Mouse (Mus musculus): Measurements from ENCODE around the gene Adh4.

DNA sequence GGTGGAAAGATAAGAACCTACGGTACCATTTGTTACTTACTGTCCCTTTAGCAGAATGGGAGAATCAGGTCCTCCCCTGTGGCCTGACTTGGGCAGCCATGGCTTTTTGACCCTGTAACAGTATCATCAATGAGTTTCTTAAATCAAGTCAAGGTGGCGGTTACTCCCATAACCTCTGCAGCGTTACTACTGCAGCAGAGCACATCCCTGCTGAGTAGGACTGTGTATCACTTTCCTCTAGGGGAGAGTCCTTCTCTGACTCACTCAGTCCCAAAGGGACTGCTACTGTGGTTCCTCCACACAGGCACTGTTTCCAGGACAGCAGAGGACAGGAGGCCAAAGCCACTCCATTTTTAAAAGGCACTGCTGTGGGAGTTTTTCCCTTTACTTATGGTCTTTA lies 55.8 kb downstream of the Adh4 start:
- TF ChIP-seq CTCF (IDR thresholded peaks at IDR 0.05; ENCODE audit: low read depth, low read length) (no peak), POLR2A (IDR thresholded peaks at IDR 0.05; ENCODE audit: borderline replicate concordance, low read depth, low read length) (no peak)
